Mouse (Mus musculus): Measurements from ENCODE around the gene Krtap27-1. TPM values are rescaled to one million over a fixed set of nuclear protein-coding genes. Genes with fewer than 3 reads are reported as not detected.

Gene Krtap27-1
- polyA plus RNA-seq, 1 experiment, result not detected

- 80% methylated on average over 1 of the region's 1 CpGs for WGBS
- no peak for TF ChIP-seq POLR2A (IDR thresholded peaks at IDR 0.05; ENCODE audit: control insufficient read depth, extremely low read depth, insufficient read depth, low read length, poor library complexity)
- no peak for TF ChIP-seq CTCF (IDR thresholded peaks at IDR 0.05; ENCODE audit: borderline replicate concordance, control insufficient read depth, extremely low read depth, insufficient read depth, low read length, poor library complexity)
- no peaks in the 10 kb centered on the region for H3K36me3 ChIP-seq (ENCODE audit: control insufficient read depth, insufficient read depth, low read length)
- H3K4me3 ChIP-seq (ENCODE audit: control insufficient read depth, insufficient read depth, low read length), result no peak overlapping the region
- no peaks in the 10 kb centered on the region for H3K4me1 ChIP-seq (replicated peaks; ENCODE audit: control insufficient read depth, insufficient read depth, low read length)
- DNase-seq, result no peak
- H3K27me3 ChIP-seq (ENCODE audit: control insufficient read depth, insufficient read depth, low read length), result no peaks in the 10 kb centered on the region
- no peak overlapping the region for H3K27ac ChIP-seq (ENCODE audit: control insufficient read depth, insufficient read depth, low read length)
Observed at GRCm38 (mm10) chr16:88651082-88651481, 20.4 kb downstream of the Krtap27-1 start.

- no peak for TF ChIP-seq CTCF (IDR thresholded peaks at IDR 0.05; ENCODE audit: borderline replicate concordance, control insufficient read depth, extremely low read depth, insufficient read depth, low read length, poor library complexity)
- no peak for TF ChIP-seq POLR2A (IDR thresholded peaks at IDR 0.05; ENCODE audit: control insufficient read depth, extremely low read depth, insufficient read depth, low read length, poor library complexity)
- 90% methylated on average over 10 of the region's 10 CpGs for WGBS
- H3K27me3 ChIP-seq (ENCODE audit: control insufficient read depth, insufficient read depth, low read length), result no peaks in the 10 kb centered on the region
- H3K4me1 ChIP-seq (replicated peaks; ENCODE audit: control insufficient read depth, insufficient read depth, low read length), result no peaks in the 10 kb centered on the region
- DNase-seq, result no peak
- no peaks in the 10 kb centered on the region for H3K36me3 ChIP-seq (ENCODE audit: control insufficient read depth, insufficient read depth, low read length)
- no peak within 1 kb of the TSS for H3K27ac ChIP-seq (ENCODE audit: control insufficient read depth, insufficient read depth, low read length)
- H3K4me3 ChIP-seq (ENCODE audit: control insufficient read depth, insufficient read depth, low read length), result no peak within 1 kb of the TSS
Observed at GRCm38 (mm10) chr16:88647358-88647846, 24.1 kb downstream of the Krtap27-1 start, which contains the start of gene Krtap26-1. TSS of gene Krtap26-1 (minus strand) at chr16:88647796.

DNA sequence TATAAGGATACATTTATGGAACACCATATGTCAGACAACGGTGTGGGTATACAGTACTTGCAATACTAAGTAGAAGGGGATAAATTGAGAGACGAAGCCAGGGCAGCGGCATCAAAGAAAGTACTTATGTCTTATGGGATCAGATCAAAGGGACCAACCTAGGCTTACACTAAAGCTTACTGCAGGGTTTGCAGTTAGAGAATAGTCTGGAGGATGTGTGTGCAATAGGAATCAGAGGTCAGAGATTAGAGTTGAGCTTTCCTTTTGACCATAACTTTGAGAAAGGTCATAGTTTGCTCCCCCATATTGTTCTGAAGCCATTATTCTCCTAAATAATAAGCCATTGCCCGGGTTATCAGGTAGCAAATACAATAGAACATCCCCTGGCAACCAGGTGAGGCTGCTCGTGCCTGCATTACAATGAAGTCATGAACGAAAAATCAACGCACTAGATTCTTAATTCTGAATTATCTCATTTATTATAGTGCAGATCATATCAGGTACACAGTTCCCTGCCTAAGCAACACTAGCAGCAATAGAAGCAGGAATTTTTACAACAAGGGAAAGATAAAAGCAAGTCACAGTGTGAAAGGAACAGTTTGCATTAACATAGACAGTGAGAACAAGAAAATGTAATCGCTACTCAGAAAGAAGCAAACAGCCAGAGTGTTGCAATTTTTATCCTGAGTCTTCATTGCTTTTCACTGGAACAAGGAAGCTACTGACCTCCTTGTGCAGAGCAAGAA, 24.9 kb downstream of the Krtap27-1 start:
- H3K4me3 ChIP-seq (ENCODE audit: control insufficient read depth, insufficient read depth, low read length), result no peak overlapping the region
- H3K4me1 ChIP-seq (replicated peaks; ENCODE audit: control insufficient read depth, insufficient read depth, low read length), result no peaks in the 10 kb centered on the region
- WGBS, result 92% methylated on average over 8 of the region's 8 CpGs
- H3K27me3 ChIP-seq (ENCODE audit: control insufficient read depth, insufficient read depth, low read length), result no peaks in the 10 kb centered on the region
- DNase-seq, result no peak
- H3K36me3 ChIP-seq (ENCODE audit: control insufficient read depth, insufficient read depth, low read length), result no peaks in the 10 kb centered on the region
- TF ChIP-seq CTCF (IDR thresholded peaks at IDR 0.05; ENCODE audit: borderline replicate concordance, control insufficient read depth, extremely low read depth, insufficient read depth, low read length, poor library complexity), result no peak
- TF ChIP-seq POLR2A (IDR thresholded peaks at IDR 0.05; ENCODE audit: control insufficient read depth, extremely low read depth, insufficient read depth, low read length, poor library complexity), result no peak
- no peak overlapping the region for H3K27ac ChIP-seq (ENCODE audit: control insufficient read depth, insufficient read depth, low read length)

GRCm38 (mm10) chr16:88640053-88640452, 31.4 kb downstream of the Krtap27-1 start:
- Histone ChIP-seq H3K36me3 (ENCODE audit: control insufficient read depth, insufficient read depth, low read length) (no peaks in the 10 kb centered on the region), H3K4me1 (replicated peaks; ENCODE audit: control insufficient read depth, insufficient read depth, low read length) (no peaks in the 10 kb centered on the region), H3K27me3 (ENCODE audit: control insufficient read depth, insufficient read depth, low read length) (no peaks in the 10 kb centered on the region), H3K27ac (ENCODE audit: control insufficient read depth, insufficient read depth, low read length) (no peak overlapping the region), H3K4me3 (ENCODE audit: control insufficient read depth, insufficient read depth, low read length) (no peak overlapping the region)
- no peak for DNase-seq
- TF ChIP-seq CTCF (IDR thresholded peaks at IDR 0.05; ENCODE audit: borderline replicate concordance, control insufficient read depth, extremely low read depth, insufficient read depth, low read length, poor library complexity), result no peak
- TF ChIP-seq POLR2A (IDR thresholded peaks at IDR 0.05; ENCODE audit: control insufficient read depth, extremely low read depth, insufficient read depth, low read length, poor library complexity), result no peak
- 94% methylated on average over 3 of the region's 3 CpGs for WGBS

GRCm38 (mm10) chr16:88635142-88635541, 36.3 kb downstream of the Krtap27-1 start:
- no peak for DNase-seq
- Histone ChIP-seq H3K4me3 (ENCODE audit: control insufficient read depth, insufficient read depth, low read length) (no peak overlapping the region), H3K4me1 (replicated peaks; ENCODE audit: control insufficient read depth, insufficient read depth, low read length) (no peaks in the 10 kb centered on the region), H3K36me3 (ENCODE audit: control insufficient read depth, insufficient read depth, low read length) (no peaks in the 10 kb centered on the region), H3K27me3 (ENCODE audit: control insufficient read depth, insufficient read depth, low read length) (no peaks in the 10 kb centered on the region), H3K27ac (ENCODE audit: control insufficient read depth, insufficient read depth, low read length) (no peak overlapping the region)
- no peak for TF ChIP-seq CTCF (IDR thresholded peaks at IDR 0.05; ENCODE audit: borderline replicate concordance, control insufficient read depth, extremely low read depth, insufficient read depth, low read length, poor library complexity)
- TF ChIP-seq POLR2A (IDR thresholded peaks at IDR 0.05; ENCODE audit: control insufficient read depth, extremely low read depth, insufficient read depth, low read length, poor library complexity), result no peak
- 87% methylated on average over 4 of the region's 4 CpGs for WGBS

DNA sequence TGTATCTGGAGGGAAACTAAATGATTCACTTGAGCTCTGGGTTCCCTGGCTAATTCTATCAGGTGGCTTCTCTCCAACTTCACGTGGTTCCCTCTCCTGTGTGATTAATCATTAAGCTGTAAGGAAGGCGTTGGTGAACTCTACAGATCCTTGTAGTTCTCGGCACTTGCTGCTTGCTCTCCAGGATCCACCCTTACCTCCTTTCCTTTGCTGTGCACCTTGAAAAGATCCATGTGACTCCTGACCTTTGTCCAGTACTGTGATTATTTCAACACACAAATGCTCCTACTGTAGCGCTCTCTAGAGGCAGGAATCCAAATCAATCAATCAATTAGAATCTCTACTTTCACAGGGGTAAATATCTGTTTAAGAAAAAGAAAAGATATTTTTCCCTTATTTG, 40.0 kb downstream of the Krtap27-1 start:
- no peak overlapping the region for H3K4me3 ChIP-seq (ENCODE audit: control insufficient read depth, insufficient read depth, low read length)
- H3K36me3 ChIP-seq (ENCODE audit: control insufficient read depth, insufficient read depth, low read length), result no peaks in the 10 kb centered on the region
- no peak for DNase-seq
- H3K4me1 ChIP-seq (replicated peaks; ENCODE audit: control insufficient read depth, insufficient read depth, low read length), result no peaks in the 10 kb centered on the region
- TF ChIP-seq POLR2A (IDR thresholded peaks at IDR 0.05; ENCODE audit: control insufficient read depth, extremely low read depth, insufficient read depth, low read length, poor library complexity) (no peak), CTCF (IDR thresholded peaks at IDR 0.05; ENCODE audit: borderline replicate concordance, control insufficient read depth, extremely low read depth, insufficient read depth, low read length, poor library complexity) (no peak)
- 81% methylated on average over 4 of the region's 4 CpGs for WGBS
- H3K27me3 ChIP-seq (ENCODE audit: control insufficient read depth, insufficient read depth, low read length), result no peaks in the 10 kb centered on the region
- no peak overlapping the region for H3K27ac ChIP-seq (ENCODE audit: control insufficient read depth, insufficient read depth, low read length)
